Mouse (Mus musculus): ENCODE results near the gene Scd1.

GRCm38 (mm10) chr19:44432084-44432483, 24.4 kb upstream of the Scd1 start:
- no peak for TF ChIP-seq POLR2A (IDR thresholded peaks at IDR 0.05; ENCODE audit: low read depth, low read length)
- TF ChIP-seq CTCF (IDR thresholded peaks at IDR 0.05; ENCODE audit: extremely low read depth, insufficient read depth, insufficient read length, insufficient replicate concordance), result no peak

Data from spleen, adult 2 months (tissue).